Mouse (Mus musculus): Measurements from ENCODE around the gene Ap1s1. TPM values are rescaled to one million over a fixed set of nuclear protein-coding genes. Genes with fewer than 3 reads are reported as not detected.

Ap1s1 gene
- polyA plus RNA-seq, 1 experiment: 16.2 TPM

DNA sequence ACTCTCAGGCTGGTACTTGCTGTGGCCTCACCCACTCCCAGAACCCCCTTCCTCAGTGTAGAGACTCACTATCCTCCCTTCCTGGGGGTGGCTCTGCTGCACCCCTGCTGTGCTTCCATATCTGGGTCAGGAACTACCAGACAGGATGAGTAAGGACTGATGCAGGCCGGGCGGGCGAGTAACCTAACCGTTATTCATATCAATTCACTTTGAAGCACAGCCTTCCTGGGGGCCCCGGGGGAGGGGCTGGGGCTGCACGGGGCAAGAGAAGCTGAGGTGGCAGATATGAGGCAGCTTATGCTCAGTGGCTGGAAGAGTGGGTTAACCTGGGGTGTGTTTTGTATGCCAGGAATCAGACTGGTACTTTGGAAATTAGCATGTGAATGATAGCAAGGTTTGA lies 39.1 kb upstream of the Ap1s1 start:
- 75% methylated on average over 6 of the region's 6 CpGs for WGBS
- Histone ChIP-seq H3K27me3 (ENCODE audit: control insufficient read depth, insufficient read depth, low read length) (no peaks in the 10 kb centered on the region), H3K4me3 (ENCODE audit: extremely low read depth, insufficient read depth, insufficient read length) (no peak overlapping the region), H3K36me3 (ENCODE audit: control insufficient read depth, insufficient read depth, low read length) (no peaks in the 10 kb centered on the region), H3K27ac (ENCODE audit: insufficient read depth, low read length) (no peak overlapping the region), H3K4me1 (ENCODE audit: control insufficient read depth, insufficient read depth, insufficient read length) (no peaks in the 10 kb centered on the region)
- TF ChIP-seq POLR2A (IDR thresholded peaks at IDR 0.05; ENCODE audit: low read depth, low read length) (no peak), CTCF (IDR thresholded peaks at IDR 0.05; ENCODE audit: extremely low read depth, insufficient read depth, insufficient read length, insufficient replicate concordance) (no peak)
- no peak for DNase-seq (ENCODE audit: low read depth in 1 of 2, low spot score in 2 of 2)

DNA sequence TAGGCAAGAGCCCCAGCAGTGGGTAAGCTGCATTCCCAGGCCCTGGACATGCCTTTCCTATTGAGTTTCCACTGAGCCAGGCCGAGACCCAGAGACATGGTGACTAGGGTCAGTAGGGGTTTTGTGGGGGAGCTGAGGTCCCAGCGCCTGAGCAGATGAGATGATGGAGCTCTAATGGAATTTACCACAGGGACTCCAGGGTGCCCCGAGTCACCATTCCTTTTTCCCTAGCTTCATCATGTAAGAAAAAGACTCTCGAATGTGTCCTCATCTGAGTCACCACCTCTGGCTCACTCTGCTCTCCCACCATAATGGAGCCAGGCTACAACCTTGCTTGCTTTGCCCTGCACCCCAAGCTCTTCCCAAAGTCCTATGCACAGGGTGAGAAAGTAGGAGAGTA lies 37.1 kb upstream of the Ap1s1 start:
- TF ChIP-seq POLR2A (IDR thresholded peaks at IDR 0.05; ENCODE audit: low read depth, low read length): no peak
- no peak for TF ChIP-seq CTCF (IDR thresholded peaks at IDR 0.05; ENCODE audit: extremely low read depth, insufficient read depth, insufficient read length, insufficient replicate concordance)
- Histone ChIP-seq H3K27ac (ENCODE audit: insufficient read depth, low read length) (no peak overlapping the region), H3K36me3 (ENCODE audit: control insufficient read depth, insufficient read depth, low read length) (no peaks in the 10 kb centered on the region), H3K4me1 (ENCODE audit: control insufficient read depth, insufficient read depth, insufficient read length) (no peaks in the 10 kb centered on the region), H3K27me3 (ENCODE audit: control insufficient read depth, insufficient read depth, low read length) (no peaks in the 10 kb centered on the region), H3K4me3 (ENCODE audit: extremely low read depth, insufficient read depth, insufficient read length) (no peak overlapping the region)
- 87% methylated on average over 4 of the region's 4 CpGs for WGBS
- DNase-seq (ENCODE audit: low read depth in 1 of 2, low spot score in 2 of 2): no peak

- H3K4me3 ChIP-seq (ENCODE audit: extremely low read depth, insufficient read depth, insufficient read length): no peak overlapping the region
- TF ChIP-seq CTCF (IDR thresholded peaks at IDR 0.05; ENCODE audit: extremely low read depth, insufficient read depth, insufficient read length, insufficient replicate concordance): no peak
- TF ChIP-seq POLR2A (IDR thresholded peaks at IDR 0.05; ENCODE audit: low read depth, low read length): no peak
- DNase-seq (ENCODE audit: low read depth in 1 of 2, low spot score in 2 of 2): no peak
- no peaks in the 10 kb centered on the region for H3K27me3 ChIP-seq (ENCODE audit: control insufficient read depth, insufficient read depth, low read length)
- 42% methylated on average over 5 of the region's 5 CpGs for WGBS
- H3K27ac ChIP-seq (ENCODE audit: insufficient read depth, low read length): no peak overlapping the region
- peaks cover 4% of the 10 kb centered on the region; the same call in 1 of the 2 replicates for H3K4me1 ChIP-seq (ENCODE audit: control insufficient read depth, insufficient read depth, insufficient read length)
- H3K36me3 ChIP-seq (ENCODE audit: control insufficient read depth, insufficient read depth, low read length): no peaks in the 10 kb centered on the region
Observed at GRCm38 (mm10) chr5:137079849-137080248, 33.9 kb upstream of the Ap1s1 start.

- no peak for DNase-seq (ENCODE audit: low read depth in 1 of 2, low spot score in 2 of 2)
- Histone ChIP-seq H3K4me1 (ENCODE audit: control insufficient read depth, insufficient read depth, insufficient read length) (peaks cover 4% of the 10 kb centered on the region; the same call in 1 of the 2 replicates), H3K27ac (ENCODE audit: insufficient read depth, low read length) (no peak overlapping the region), H3K27me3 (ENCODE audit: control insufficient read depth, insufficient read depth, low read length) (no peaks in the 10 kb centered on the region), H3K36me3 (ENCODE audit: control insufficient read depth, insufficient read depth, low read length) (no peaks in the 10 kb centered on the region), H3K4me3 (ENCODE audit: extremely low read depth, insufficient read depth, insufficient read length) (no peak overlapping the region)
- 79% methylated on average over 6 of the region's 6 CpGs for WGBS
- TF ChIP-seq CTCF (IDR thresholded peaks at IDR 0.05; ENCODE audit: extremely low read depth, insufficient read depth, insufficient read length, insufficient replicate concordance) (no peak), POLR2A (IDR thresholded peaks at IDR 0.05; ENCODE audit: low read depth, low read length) (no peak)
Observed at GRCm38 (mm10) chr5:137078616-137079015, 32.7 kb upstream of the Ap1s1 start.

DNA sequence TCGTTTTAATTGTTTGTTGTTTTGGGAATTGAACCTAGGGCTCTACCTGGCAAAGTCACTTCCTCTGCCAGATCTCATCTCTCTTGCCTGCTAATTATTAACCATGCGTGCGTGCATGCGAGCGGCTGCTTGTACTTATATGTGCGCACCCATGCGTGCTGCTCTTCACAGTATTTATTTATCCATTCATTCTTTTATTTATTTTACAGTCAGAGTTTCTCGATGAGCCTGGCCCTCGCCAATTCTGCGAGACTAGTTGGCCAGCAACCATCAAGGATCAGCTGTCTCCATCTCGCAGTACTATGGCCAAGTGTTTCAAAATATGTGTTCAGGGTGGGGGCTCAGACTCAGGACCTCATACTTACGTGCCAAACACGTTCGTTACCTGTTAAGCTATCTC lies 32.1 kb upstream of the Ap1s1 start:
- 89% methylated on average over 14 of the region's 14 CpGs for WGBS
- Histone ChIP-seq H3K4me3 (ENCODE audit: extremely low read depth, insufficient read depth, insufficient read length) (no peak overlapping the region), H3K4me1 (ENCODE audit: control insufficient read depth, insufficient read depth, insufficient read length) (peaks cover 4% of the 10 kb centered on the region; the same call in 1 of the 2 replicates), H3K36me3 (ENCODE audit: control insufficient read depth, insufficient read depth, low read length) (no peaks in the 10 kb centered on the region), H3K27me3 (ENCODE audit: control insufficient read depth, insufficient read depth, low read length) (no peaks in the 10 kb centered on the region), H3K27ac (ENCODE audit: insufficient read depth, low read length) (no peak overlapping the region)
- no peak for DNase-seq (ENCODE audit: low read depth in 1 of 2, low spot score in 2 of 2)
- no peak for TF ChIP-seq CTCF (IDR thresholded peaks at IDR 0.05; ENCODE audit: extremely low read depth, insufficient read depth, insufficient read length, insufficient replicate concordance)
- no peak for TF ChIP-seq POLR2A (IDR thresholded peaks at IDR 0.05; ENCODE audit: low read depth, low read length)

DNA sequence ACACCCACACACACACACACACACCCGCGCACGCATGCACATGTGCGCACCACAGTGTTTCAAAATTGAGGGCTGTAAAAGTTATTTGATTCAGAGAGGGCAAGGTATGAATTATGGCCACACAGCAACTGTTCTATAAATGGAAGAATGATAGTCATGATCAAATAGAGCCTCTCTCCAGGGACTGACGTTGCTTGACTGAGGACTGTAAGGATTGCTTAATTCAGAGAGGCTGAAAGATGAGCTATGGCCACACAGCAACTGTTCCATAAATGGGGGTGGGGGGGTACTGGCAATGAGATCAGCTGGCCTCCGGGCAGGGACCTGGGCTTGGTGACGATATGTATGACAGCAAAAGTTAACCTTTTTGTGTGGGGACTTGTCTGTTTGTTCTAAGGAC lies 31.3 kb upstream of the Ap1s1 start:
- H3K4me1 ChIP-seq (ENCODE audit: control insufficient read depth, insufficient read depth, insufficient read length): peaks cover 4% of the 10 kb centered on the region; the same call in 1 of the 2 replicates
- 90% methylated on average over 7 of the region's 7 CpGs for WGBS
- TF ChIP-seq CTCF (IDR thresholded peaks at IDR 0.05; ENCODE audit: extremely low read depth, insufficient read depth, insufficient read length, insufficient replicate concordance) (no peak), POLR2A (IDR thresholded peaks at IDR 0.05; ENCODE audit: low read depth, low read length) (no peak)
- no peaks in the 10 kb centered on the region for H3K27me3 ChIP-seq (ENCODE audit: control insufficient read depth, insufficient read depth, low read length)
- no peak overlapping the region for H3K27ac ChIP-seq (ENCODE audit: insufficient read depth, low read length)
- no peaks in the 10 kb centered on the region for H3K36me3 ChIP-seq (ENCODE audit: control insufficient read depth, insufficient read depth, low read length)
- DNase-seq (ENCODE audit: low read depth in 1 of 2, low spot score in 2 of 2): no peak
- H3K4me3 ChIP-seq (ENCODE audit: extremely low read depth, insufficient read depth, insufficient read length): no peak overlapping the region

DNA sequence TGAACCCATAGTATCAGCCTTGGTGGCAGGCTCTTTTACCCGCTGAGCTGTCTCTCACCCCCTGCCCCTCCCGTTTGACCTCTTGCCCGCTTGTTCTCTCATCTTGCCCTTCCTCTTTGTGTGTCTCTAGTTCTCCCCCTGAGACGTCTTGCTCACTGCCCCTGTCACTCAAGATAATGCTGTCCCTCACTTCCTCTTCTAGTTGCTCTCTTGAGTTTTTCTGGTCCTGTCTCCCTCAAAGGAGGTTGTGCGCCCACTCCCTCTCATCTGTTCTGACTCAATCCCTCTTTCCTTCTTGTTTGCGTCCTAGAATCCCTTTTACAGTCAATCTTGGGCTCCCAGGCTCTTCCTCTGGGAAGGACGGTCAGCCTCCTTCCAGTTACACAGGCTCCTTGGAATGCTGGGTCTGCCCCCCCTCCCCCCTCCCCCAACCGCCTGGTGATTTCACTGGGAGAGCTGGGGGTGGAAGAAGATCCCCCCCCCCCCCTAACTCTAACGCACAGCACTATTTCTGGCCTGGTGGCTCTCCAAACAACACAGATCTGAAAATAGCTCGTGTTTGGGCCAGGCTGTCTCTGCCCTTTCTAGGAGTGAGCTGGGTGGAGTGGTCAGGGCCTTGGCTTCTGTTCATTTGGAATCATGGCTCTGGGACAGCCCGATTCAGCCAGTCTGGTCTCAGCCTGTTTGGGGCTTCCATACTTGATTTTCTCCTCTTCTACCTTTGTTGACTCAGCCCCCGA lies 30.4 kb upstream of the Ap1s1 start:
- peak in 1 of 2 experiments; percentile 22 for DNase-seq (ENCODE audit: low read depth in 1 of 2, low spot score in 2 of 2)
- TF ChIP-seq CTCF (IDR thresholded peaks at IDR 0.05; ENCODE audit: extremely low read depth, insufficient read depth, insufficient read length, insufficient replicate concordance): no peak
- no peak for TF ChIP-seq POLR2A (IDR thresholded peaks at IDR 0.05; ENCODE audit: low read depth, low read length)
- Histone ChIP-seq H3K36me3 (ENCODE audit: control insufficient read depth, insufficient read depth, low read length) (no peaks in the 10 kb centered on the region), H3K27ac (ENCODE audit: insufficient read depth, low read length) (no peak overlapping the region), H3K4me1 (ENCODE audit: control insufficient read depth, insufficient read depth, insufficient read length) (peaks cover 4% of the 10 kb centered on the region; the same call in 1 of the 2 replicates), H3K4me3 (ENCODE audit: extremely low read depth, insufficient read depth, insufficient read length) (no peak overlapping the region), H3K27me3 (ENCODE audit: control insufficient read depth, insufficient read depth, low read length) (no peaks in the 10 kb centered on the region)
- WGBS: 32% methylated on average over 12 of the region's 12 CpGs

Data from spleen, adult 2 months (tissue).